Mouse (Mus musculus): ENCODE data around the gene Zzz3.

DNA sequence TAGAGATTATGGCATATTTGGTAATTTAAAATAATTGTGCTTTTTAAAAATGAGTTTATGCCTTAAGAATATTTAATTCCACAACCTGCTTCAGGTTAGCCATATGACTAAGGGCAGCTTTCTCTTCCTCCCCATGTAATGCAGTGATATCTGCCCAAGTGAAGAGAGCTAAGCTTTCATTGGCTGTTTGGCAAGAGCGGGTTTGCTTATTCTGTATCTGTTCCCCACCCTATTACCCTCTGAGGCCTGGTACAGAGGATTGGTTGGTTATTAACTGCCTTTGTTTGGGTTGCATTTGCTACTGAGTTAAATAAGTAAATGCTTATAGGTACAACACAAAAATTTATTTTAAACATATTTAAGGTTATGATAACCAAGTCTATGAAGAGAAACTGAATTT lies 51.7 kb downstream of the Zzz3 start:
- no peak for TF ChIP-seq CTCF (IDR thresholded peaks at IDR 0.05; ENCODE audit: low read depth)
- TF ChIP-seq EP300 (optimal IDR thresholded peaks at IDR 0.05): no peak
